Mouse (Mus musculus): ENCODE measurements at regions not wholly inside any gene's neighbourhood (a gene's known extent, or its start where the extent isn't known, plus 50 kb on each side); places are given as distances from the start of the nearest gene placed in this dataset.
"Not testable (repeated sequence)": the region's sequence is repeated elsewhere in the genome, so short reads cannot be mapped to it uniquely, and the experiment has no call there.

GRCm38 (mm10) chr6:22506871-22507270, 150.8 kb upstream of the Fam3c start:
- ATAC-seq, result no peak

GRCm38 (mm10) chr6:22497306-22497705, 141.3 kb upstream of the Fam3c start:
- no peak for ATAC-seq

- ATAC-seq, result no peak
Measured at GRCm38 (mm10) chr6:22496471-22496870, 140.4 kb upstream of the Fam3c start.

- peak; percentile 86 for ATAC-seq
Measured at GRCm38 (mm10) chr6:22493632-22494260, 137.7 kb upstream of the Fam3c start.

- ATAC-seq, result no peak
Measured at GRCm38 (mm10) chr6:22492896-22493295, 136.9 kb upstream of the Fam3c start.

GRCm38 (mm10) chr6:22490762-22491161, 134.7 kb upstream of the Fam3c start:
- no peak for ATAC-seq

- no peak for ATAC-seq
Measured at GRCm38 (mm10) chr6:22487467-22487866, 131.4 kb upstream of the Fam3c start.

- no peak for ATAC-seq
Measured at GRCm38 (mm10) chr6:22485828-22486518, 129.9 kb upstream of the Fam3c start.

- ATAC-seq, result peak; percentile 71
Measured at GRCm38 (mm10) chr6:22482257-22482656, 126.2 kb upstream of the Fam3c start.

GRCm38 (mm10) chr6:22474604-22475003, 118.6 kb upstream of the Fam3c start:
- no peak for ATAC-seq

- ATAC-seq, result no peak
Measured at GRCm38 (mm10) chr6:22474011-22474410, 118.0 kb upstream of the Fam3c start.

- not testable (repeated sequence) for ATAC-seq
Measured at GRCm38 (mm10) chr6:22472400-22472799, 116.4 kb upstream of the Fam3c start.

GRCm38 (mm10) chr6:22467334-22467993, 111.4 kb upstream of the Fam3c start:
- ATAC-seq, result no peak

GRCm38 (mm10) chr6:22465926-22466325, 109.9 kb upstream of the Fam3c start:
- no peak for ATAC-seq

- ATAC-seq, result no peak
Measured at GRCm38 (mm10) chr6:22459440-22460016, 103.5 kb upstream of the Fam3c start.

GRCm38 (mm10) chr6:22452203-22452602, 96.2 kb upstream of the Fam3c start:
- ATAC-seq, result no peak

- ATAC-seq, result no peak
Measured at GRCm38 (mm10) chr6:22450501-22450900, 94.5 kb upstream of the Fam3c start.

GRCm38 (mm10) chr6:22448906-22449305, 92.9 kb upstream of the Fam3c start:
- no peak for ATAC-seq

- no peak for ATAC-seq
Measured at GRCm38 (mm10) chr6:22447636-22448035, 91.6 kb upstream of the Fam3c start.

- ATAC-seq, result peak; percentile 61
Measured at GRCm38 (mm10) chr6:22446621-22447310, 90.7 kb upstream of the Fam3c start.

- not testable (repeated sequence) for ATAC-seq
Measured at GRCm38 (mm10) chr6:22444856-22445255, 88.8 kb upstream of the Fam3c start.

GRCm38 (mm10) chr6:22444220-22444619, 88.2 kb upstream of the Fam3c start:
- ATAC-seq, result peak; percentile 62

GRCm38 (mm10) chr6:22443573-22443972, 87.5 kb upstream of the Fam3c start:
- ATAC-seq, result no peak

Data from CD4-positive, CD25-positive, alpha-beta regulatory T cell, adult 4 months (primary cell).